Mouse (Mus musculus): ENCODE data around the gene Cib3. TPM values are rescaled to one million over a fixed set of nuclear protein-coding genes. Genes with fewer than 3 reads are reported as not detected.

Cib3 gene
- total RNA-seq, 2 experiments from 2014 or later: 1.8 TPM; not detected in 1

DNA sequence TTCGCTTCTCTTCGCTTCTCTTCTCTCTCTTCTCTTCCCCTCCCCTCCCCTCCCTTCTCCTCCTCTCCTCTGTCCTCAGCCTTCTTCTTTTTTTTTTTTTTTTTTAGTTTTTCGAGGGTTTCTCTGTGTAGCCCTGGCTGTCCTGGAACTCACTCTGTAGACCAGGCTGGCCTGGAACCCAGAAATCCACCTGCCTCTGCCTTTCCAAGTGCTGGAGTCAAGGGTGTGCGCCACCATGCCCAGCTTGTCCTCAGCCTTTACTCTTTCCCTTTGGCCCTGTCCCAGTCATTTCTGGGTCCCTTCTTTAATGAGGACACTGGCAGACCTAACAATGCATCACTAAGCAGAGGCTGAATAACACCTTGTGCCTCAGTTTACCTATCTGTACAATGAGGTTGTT lies 899 bp upstream of the Cib3 start, which contains the start of gene Gm11034:
Gene Gm11034, minus strand, starts transcription at position 101 of the 400 bp plus-strand sequence.
- no peak for ATAC-seq (replicated peaks; ENCODE audit: low FRiP score, poor library complexity, severe bottlenecking)

DNA sequence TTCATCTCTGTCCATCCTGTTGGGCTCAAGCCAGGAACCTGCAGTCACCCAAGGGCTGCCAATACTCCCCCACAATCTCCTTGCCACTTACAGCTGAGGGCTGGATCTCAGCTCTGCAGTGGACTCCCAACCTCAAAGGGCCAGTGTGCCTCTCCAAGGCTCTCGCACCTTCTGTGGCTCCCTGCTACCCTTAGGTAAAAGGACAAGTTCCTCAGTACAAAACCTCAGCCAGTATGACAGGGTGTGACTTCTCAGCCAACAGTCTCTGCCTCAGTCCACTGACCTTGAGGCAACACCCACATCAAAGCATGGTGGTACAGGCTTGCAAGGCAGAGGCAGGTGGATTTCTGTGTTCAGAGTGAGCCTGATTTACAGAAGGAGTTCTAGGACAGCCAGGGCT lies 791 bp downstream of the Cib3 start:
- ATAC-seq (replicated peaks; ENCODE audit: low FRiP score, poor library complexity, severe bottlenecking): no peak

- 0 out of 2 replicates have a peak, but pooled peaks have one; percentile 16 for ATAC-seq (replicated peaks; ENCODE audit: low FRiP score, poor library complexity, severe bottlenecking)
These were observed 1.9 kb downstream of the Cib3 start for GRCm38 (mm10) chr8:72210710-72211109.

DNA sequence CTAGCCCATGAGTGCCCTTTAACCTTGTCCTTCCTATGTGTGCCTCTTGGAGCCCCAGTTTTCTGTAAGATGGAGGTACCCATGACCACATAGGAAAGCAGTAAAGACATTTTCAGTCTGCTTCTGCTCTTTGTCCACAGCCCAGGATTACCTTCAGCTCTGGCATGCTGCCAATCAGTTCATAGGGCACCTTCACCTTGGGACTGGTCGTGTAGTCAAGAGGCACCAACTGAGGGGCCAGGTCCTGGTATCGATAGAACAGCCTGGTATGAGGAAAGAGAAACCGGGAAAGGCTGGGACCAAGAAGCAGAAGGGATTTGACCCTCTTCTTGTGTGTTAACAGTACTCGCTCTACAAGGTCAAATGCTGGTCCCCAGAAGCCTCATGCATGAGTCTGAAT lies 2.4 kb downstream of the Cib3 start:
- ATAC-seq (replicated peaks; ENCODE audit: low FRiP score, poor library complexity, severe bottlenecking): no peak

DNA sequence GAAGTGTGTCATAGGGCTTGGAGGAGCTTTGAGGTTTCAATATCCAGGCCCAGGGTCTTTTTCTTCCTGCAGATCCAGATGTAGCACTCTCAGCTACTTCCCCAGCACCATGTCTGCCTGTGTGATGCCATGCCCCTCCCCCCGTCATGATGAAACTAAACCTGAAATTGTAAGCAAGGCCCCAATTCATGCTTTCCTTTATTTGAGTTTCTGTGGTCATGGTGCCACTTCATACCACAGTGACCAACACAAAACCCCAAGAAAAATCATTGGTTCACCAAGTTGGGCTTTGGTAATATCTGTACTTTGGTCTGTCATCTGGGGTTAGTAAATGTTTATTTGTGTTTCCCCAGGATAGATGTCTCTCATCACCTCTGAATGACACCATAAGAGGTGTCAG lies 4.1 kb downstream of the Cib3 start:
- no peak for ATAC-seq (replicated peaks; ENCODE audit: low FRiP score, poor library complexity, severe bottlenecking)

- no peak; the same call in 1 of the 2 replicates for ATAC-seq (replicated peaks; ENCODE audit: low FRiP score, poor library complexity, severe bottlenecking)
These were observed 14.6 kb downstream of the Cib3 start for GRCm38 (mm10) chr8:72197997-72198396.

- no peak for ATAC-seq (replicated peaks; ENCODE audit: low FRiP score, poor library complexity, severe bottlenecking)
These were observed 20.6 kb downstream of the Cib3 start for GRCm38 (mm10) chr8:72192065-72192464.

- ATAC-seq (replicated peaks; ENCODE audit: low FRiP score, poor library complexity, severe bottlenecking): no peak
These were observed 22.5 kb downstream of the Cib3 start for GRCm38 (mm10) chr8:72190215-72190539.

- ATAC-seq (replicated peaks; ENCODE audit: low FRiP score, poor library complexity, severe bottlenecking): peak; percentile 91
These were observed 23.0 kb downstream of the Cib3 start, which contains the start of gene Hsh2d for GRCm38 (mm10) chr8:72189417-72190214. Gene Hsh2d (plus strand): TSS chr8:72189638.

DNA sequence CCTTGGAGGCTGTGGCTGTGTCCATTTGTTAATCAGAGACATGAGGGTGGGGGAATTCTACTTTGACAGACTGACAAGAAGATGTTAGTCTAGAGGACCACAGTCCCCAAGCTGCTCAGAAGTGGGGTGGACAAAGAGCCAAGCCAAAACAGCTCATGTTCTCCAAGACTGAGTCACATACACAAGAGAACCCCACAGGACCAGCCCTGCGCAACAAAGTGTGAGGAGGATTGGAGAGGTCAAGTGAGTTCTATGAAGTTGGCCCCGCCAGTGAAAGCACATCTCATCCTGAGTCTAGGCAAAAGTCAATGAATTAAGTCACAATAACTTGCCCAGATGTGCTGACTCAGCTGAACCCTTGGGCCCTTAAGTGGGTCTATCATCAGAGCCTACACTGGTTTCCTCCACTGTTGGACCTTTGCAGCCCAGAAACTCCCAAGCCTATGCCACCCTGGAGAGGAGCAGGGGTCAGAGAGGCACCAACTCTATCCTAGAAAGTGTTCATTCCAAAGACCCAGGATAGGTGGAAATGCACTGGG lies 24.8 kb downstream of the Cib3 start:
- no peak for ATAC-seq (replicated peaks; ENCODE audit: low FRiP score, poor library complexity, severe bottlenecking)

DNA sequence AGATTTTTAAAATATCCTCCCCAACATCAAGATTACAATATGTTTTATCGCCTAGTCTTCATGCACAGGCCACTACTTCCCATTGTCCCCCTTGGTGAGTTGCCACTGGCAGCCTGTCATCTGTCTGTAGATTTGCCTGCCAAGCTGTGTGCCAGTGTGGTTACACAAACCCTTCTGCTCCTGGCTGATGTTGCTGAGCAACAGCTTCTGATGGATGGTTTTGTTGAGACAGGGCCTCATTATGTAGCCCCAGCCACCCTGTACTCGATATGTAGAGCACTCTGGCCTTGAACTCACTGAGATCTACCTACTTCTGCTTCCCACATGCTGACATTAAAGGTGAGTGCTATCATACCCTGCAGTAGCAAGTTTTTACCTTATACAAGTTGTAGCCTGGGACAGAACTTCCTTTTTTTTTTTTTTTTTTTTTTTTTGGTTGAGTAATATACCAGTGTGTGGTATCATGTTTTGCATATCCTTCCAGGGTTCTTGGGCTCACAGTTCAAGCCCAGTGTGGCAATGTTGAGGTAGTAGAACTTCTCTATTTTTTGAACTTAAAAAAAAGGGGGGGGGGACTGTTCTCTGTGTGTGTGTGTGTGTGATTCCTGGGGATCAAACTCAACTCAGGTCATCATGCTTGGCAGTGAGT lies 29.0 kb downstream of the Cib3 start:
- ATAC-seq (replicated peaks; ENCODE audit: low FRiP score, poor library complexity, severe bottlenecking): no peak

GRCm38 (mm10) chr8:72177346-72177925 lies 35.2 kb downstream of the Cib3 start:
- peak; percentile 72 for ATAC-seq (replicated peaks; ENCODE audit: low FRiP score, poor library complexity, severe bottlenecking)

GRCm38 (mm10) chr8:72169681-72170249 lies 42.9 kb downstream of the Cib3 start:
- no peak for ATAC-seq (replicated peaks; ENCODE audit: low FRiP score, poor library complexity, severe bottlenecking)

DNA sequence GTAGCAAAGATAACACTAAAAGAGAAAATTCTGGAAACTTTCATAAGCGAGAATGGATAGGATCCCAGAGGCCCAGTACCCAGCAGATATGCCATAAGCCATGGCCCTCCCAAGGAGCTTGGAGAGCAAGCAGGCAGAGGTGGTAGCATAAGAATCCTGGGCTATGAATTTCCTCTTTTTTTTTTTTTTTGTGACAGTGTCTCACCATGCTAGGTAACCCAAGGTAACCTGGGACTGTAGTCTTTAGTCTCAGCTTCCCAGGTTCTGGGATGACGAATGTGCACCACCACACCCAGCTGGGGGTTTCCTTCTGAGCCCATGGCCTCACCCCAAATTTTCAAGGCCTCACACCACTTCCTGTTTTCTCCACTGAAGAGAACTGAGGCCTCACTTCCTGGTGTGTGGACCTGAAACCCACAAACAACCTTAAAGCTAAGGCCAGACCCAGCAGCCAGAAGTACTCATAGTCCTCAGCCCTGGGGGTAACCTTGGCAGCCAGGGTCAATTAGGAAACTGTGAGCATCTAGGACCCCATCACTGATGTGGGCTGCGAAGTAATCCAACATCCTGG lies 43.5 kb downstream of the Cib3 start:
- no peak for ATAC-seq (replicated peaks; ENCODE audit: low FRiP score, poor library complexity, severe bottlenecking)

- no peak for ATAC-seq (replicated peaks; ENCODE audit: low FRiP score, poor library complexity, severe bottlenecking)
These were observed 49.8 kb downstream of the Cib3 start for GRCm38 (mm10) chr8:72162821-72163220.

DNA sequence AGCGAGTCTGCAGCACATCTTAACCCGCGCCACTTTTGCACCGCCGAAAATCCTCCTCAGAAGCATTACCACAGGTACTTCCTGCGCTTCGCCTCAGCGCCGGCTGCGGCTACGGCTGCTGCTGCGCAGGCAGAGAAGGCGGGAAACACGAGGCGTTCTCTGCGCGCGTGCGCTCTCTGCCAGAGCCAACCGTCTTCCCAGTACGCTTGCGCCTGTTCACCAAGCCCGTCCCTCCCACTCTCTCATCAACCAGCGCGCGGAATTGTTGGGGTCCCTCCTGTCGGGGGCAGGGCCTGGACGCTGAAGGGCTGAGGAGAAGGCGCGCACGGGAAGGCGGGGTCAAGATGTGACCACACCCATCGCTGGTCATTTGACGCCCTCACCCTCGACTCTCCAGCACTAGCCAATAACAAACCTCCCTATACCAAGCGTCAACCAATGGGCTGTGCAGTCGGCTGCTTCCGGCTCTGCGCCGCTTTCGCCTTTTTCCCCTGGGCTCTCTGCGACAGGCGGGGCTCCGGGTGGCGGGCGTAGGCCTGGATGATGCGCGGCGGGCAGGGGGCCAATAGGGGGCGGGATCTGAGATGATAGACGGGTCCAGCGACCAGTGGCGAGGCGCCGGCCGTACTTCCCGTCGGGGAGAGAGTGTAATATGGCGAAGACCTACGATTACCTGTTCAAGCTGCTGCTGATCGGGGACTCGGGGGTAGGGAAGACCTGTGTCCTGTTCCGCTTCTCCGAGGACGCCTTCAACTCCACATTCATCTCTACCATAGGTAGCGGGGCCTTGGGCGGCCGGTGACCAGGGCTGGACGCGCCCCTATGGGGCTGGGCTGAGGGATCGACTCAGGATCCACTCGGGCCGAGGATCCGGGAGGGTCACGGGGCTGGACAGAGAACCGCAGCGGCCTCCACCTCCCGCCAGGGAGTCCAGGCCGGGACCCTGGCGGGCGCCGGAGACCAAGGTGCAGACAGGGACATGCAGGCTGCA lies 51.6 kb downstream of the Cib3 start, which contains the start of gene Rab8a:
Gene Rab8a, plus strand, starts transcription at position 494 of the 991 bp plus-strand sequence.
- peak; percentile 90 for ATAC-seq (replicated peaks; ENCODE audit: low FRiP score, poor library complexity, severe bottlenecking)

GRCm38 (mm10) chr8:72160007-72160406 lies 52.6 kb downstream of the Cib3 start:
- no peak for ATAC-seq (replicated peaks; ENCODE audit: low FRiP score, poor library complexity, severe bottlenecking)

DNA sequence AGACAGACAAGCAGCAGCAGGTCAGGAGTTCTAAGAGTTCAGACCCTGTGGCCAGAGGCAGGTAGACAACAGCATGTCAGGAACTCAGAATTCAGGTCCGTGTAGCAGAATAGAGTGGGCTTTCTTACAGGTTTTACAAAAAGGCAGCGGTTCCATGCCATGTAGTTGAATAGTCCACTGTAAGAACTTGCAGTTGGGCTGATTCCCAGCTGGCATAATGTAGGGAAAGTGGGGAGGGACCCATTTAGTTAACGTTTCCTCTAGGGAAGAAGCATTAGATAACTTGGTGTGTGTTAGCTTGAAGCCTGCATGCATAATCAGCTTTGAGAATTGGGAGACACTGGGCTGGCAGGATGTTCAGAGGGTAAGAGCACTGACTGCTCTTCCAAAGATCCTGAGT lies 53.9 kb downstream of the Cib3 start:
- ATAC-seq (replicated peaks; ENCODE audit: low FRiP score, poor library complexity, severe bottlenecking): no peak

- ATAC-seq (replicated peaks; ENCODE audit: low FRiP score, poor library complexity, severe bottlenecking): no peak
These were observed 54.5 kb downstream of the Cib3 start for GRCm38 (mm10) chr8:72158096-72158495.

Measured in erythroblast, adult 5-6 weeks (primary cell).